8 mouse cellular contexts compared by ENCODE assay signal in the genomic region with DNA sequence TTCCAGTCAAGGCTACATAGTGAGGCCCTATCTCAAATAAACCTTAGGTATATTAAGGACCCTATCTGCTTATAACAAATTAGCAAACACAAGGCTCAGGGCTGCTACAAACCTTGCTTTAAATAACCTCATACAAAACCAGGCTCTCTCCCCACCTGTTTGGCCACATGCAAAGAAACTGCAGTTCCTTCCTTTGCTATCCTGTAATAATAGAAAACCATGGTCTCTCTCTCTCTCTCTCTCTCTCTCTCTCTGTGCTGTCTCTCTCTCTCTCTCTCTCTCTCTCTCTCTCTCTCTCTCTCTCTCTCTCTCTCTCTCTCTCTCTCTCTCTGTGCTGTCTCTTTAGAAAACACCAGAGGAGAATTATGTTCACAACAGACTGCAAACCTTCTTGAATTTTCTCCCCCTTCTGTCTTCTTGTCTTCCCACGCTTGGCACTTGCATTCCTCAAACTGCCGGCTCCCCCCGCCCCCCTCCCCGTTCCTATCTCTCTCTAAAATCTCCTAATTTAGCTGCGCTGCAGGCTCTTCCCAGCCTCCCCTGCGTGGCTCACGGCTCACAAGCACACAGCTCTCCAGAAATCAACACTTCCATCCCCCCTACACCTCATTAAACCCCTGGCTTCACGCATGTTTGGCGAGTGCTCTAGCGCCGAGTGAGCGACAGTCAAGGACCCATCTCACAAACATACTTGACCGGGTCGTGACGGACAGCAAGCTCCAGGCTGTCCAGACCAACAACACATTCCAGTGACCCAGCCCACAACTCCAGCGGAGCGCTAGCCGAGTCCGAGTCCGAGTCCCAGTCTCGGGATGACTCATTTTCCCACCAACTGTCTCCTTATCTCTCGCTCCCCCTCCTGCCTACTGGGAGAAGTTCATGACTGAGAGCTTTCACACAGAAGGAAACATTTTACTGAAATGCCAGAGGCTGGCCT. TPM values are rescaled to one million over a fixed set of nuclear protein-coding genes. Genes with fewer than 3 reads are reported as not detected.
DNase-seq lines count a peak whose midpoint lies in the region; ATAC-seq and TF ChIP-seq lines count a peak whose summit lies in the region.

No protein-coding gene starts in this region.

- TF ChIP-seq EP300 in ES-Bruce4 (IDR thresholded peaks at IDR 0.05; ENCODE audit: insufficient read depth, low read depth, low read length): no peak

- intact Hi-C loops in heart, postnatal 14 days (cut with DNase I): no loop called here

- peak overlapping the region; percentile 79 for H3K4me2 ChIP-seq in forebrain, embryonic 15.5 days (replicated peaks)
- peak overlapping the region; percentile 92 for H3K4me2 ChIP-seq in liver, embryonic 16.5 days (ENCODE audit: low read depth, low read length)
- H3K4me2 ChIP-seq in neural tube, embryonic 13.5 days: peak overlapping the region; percentile 74

- TF ChIP-seq CTCF in ES-Bruce4 (IDR thresholded peaks at IDR 0.05; ENCODE audit: low read depth, low read length): peak; percentile 13

- no peak for TF ChIP-seq POLR2A in ES-Bruce4 (IDR thresholded peaks at IDR 0.05; ENCODE audit: insufficient read depth, low read length)

- no peaks in the 10 kb centered on the region for H3K27me3 ChIP-seq in ES-Bruce4 (ENCODE audit: control insufficient read depth, insufficient read depth, low read length, poor library complexity, severe bottlenecking)
- H3K27me3 ChIP-seq in forebrain, embryonic 15.5 days: no peaks in the 10 kb centered on the region
- no peaks in the 10 kb centered on the region for H3K27me3 ChIP-seq in liver, embryonic 16.5 days (ENCODE audit: control insufficient read depth, insufficient read depth, low read depth, low read length)
- no peaks in the 10 kb centered on the region for H3K27me3 ChIP-seq in neural tube, embryonic 13.5 days

- peak; percentile 72 for ATAC-seq in forebrain, embryonic 15.5 days (replicated peaks)
- peak; percentile 80 for ATAC-seq in liver, embryonic 16.5 days (ENCODE audit: low read depth)
- ATAC-seq in neural tube, embryonic 13.5 days (ENCODE audit: low read depth): peak; percentile 59; the same call in 1 of the 2 replicates

- DNase-seq in cerebellum, adult 11-12 months: peak; percentile 78
- peak; percentile 68 to 72 for DNase-seq in heart, postnatal 14 days
- DNase-seq in layer of hippocampus, adult 11-12 months (ENCODE audit: low spot score): peak; percentile 75
- peak; percentile 74 for DNase-seq in testis, postnatal 10 days (ENCODE audit: low spot score)

- H3K4me1 ChIP-seq in ES-Bruce4 (ENCODE audit: control insufficient read depth, insufficient read depth, low read length): peaks cover 7% of the 10 kb centered on the region
- H3K4me1 ChIP-seq in forebrain, embryonic 15.5 days: peaks cover 34% of the 10 kb centered on the region
- H3K4me1 ChIP-seq in liver, embryonic 16.5 days (ENCODE audit: control insufficient read depth, low read depth, low read length): peaks cover 19% of the 10 kb centered on the region
- H3K4me1 ChIP-seq in neural tube, embryonic 13.5 days (replicated peaks): peaks cover 39% of the 10 kb centered on the region

- peak overlapping the region; percentile 47 for H3K4me3 ChIP-seq in ES-Bruce4 (ENCODE audit: low read depth, low read length)
- peak overlapping the region; percentile 43 for H3K4me3 ChIP-seq in forebrain, embryonic 15.5 days
- peak overlapping the region; percentile 58 for H3K4me3 ChIP-seq in liver, embryonic 16.5 days (ENCODE audit: low read depth, low read length)
- H3K4me3 ChIP-seq in neural tube, embryonic 13.5 days: peak overlapping the region; percentile 37

- H3K9ac ChIP-seq in ES-Bruce4 (ENCODE audit: low read depth, poor library complexity, severe bottlenecking): no peak overlapping the region
- peak overlapping the region; percentile 51; the same call in 1 of the 2 replicates for H3K9ac ChIP-seq in forebrain, embryonic 15.5 days (replicated peaks)
- H3K9ac ChIP-seq in liver, embryonic 16.5 days (ENCODE audit: low read depth, low read length): peak overlapping the region; percentile 66
- H3K9ac ChIP-seq in neural tube, embryonic 13.5 days: peak overlapping the region; percentile 67

- H3K9me3 ChIP-seq in ES-Bruce4 (replicated peaks; ENCODE audit: control insufficient read depth, insufficient read depth, low read length, poor library complexity, severe bottlenecking): no peaks in the 10 kb centered on the region
- no peaks in the 10 kb centered on the region for H3K9me3 ChIP-seq in forebrain, embryonic 15.5 days
- H3K9me3 ChIP-seq in liver, embryonic 16.5 days (replicated peaks; ENCODE audit: control insufficient read depth, low read length): no peaks in the 10 kb centered on the region
- H3K9me3 ChIP-seq in neural tube, embryonic 13.5 days: no peaks in the 10 kb centered on the region

- no peaks in the 10 kb centered on the region for H3K36me3 ChIP-seq in ES-Bruce4 (ENCODE audit: control insufficient read depth, insufficient read depth, low read length, poor library complexity, severe bottlenecking)
- H3K36me3 ChIP-seq in forebrain, embryonic 15.5 days: no peaks in the 10 kb centered on the region
- no peaks in the 10 kb centered on the region for H3K36me3 ChIP-seq in liver, embryonic 16.5 days (ENCODE audit: control insufficient read depth, insufficient read depth)
- no peaks in the 10 kb centered on the region for H3K36me3 ChIP-seq in neural tube, embryonic 13.5 days

- WGBS in forebrain, embryonic 15.5 days: 0% methylated on average over 22 of the region's 22 CpGs
- WGBS in liver, embryonic 16.5 days (ENCODE audit: insufficient replicate concordance): under 1% methylated on average over 22 of the region's 22 CpGs
- under 1% methylated on average over 22 of the region's 22 CpGs for WGBS in neural tube, embryonic 13.5 days

- no peak overlapping the region for H3K27ac ChIP-seq in ES-Bruce4 (ENCODE audit: insufficient read depth, low read length)
- H3K27ac ChIP-seq in forebrain, embryonic 15.5 days (replicated peaks): peak overlapping the region; percentile 89
- peak overlapping the region; percentile 32; the same call in 1 of the 2 replicates for H3K27ac ChIP-seq in liver, embryonic 16.5 days (ENCODE audit: low read length)
- H3K27ac ChIP-seq in neural tube, embryonic 13.5 days (replicated peaks): peak overlapping the region; percentile 69

RNA-seq across cellular contexts. Expression of gene Srsf9, which starts 7.7 kb away (rescaled TPM):
- 107 and 111 TPM in 2 replicates for polyA plus RNA-seq in ES-Bruce4 (2011; ENCODE audit: insufficient read depth, insufficient read length, low read depth, missing spikeins)
- 200 and 204 TPM in 2 replicates for polyA plus RNA-seq in forebrain, embryonic 15.5 days (2015; fragmentation: Nextera tagmentation; extraction: Ambion mirVana)
- total RNA-seq in heart, postnatal 14 days (2021): 10 to 100 TPM; 26.3 to 26.9 TPM
- 59.2 and 64.0 TPM in 2 replicates for polyA plus RNA-seq in liver, embryonic 16.5 days (2015; fragmentation: Nextera tagmentation; extraction: Ambion mirVana)
- polyA plus RNA-seq in neural tube, embryonic 13.5 days (2015; fragmentation: Nextera tagmentation; extraction: Ambion mirVana): 170 and 220 TPM in 2 replicates

RNA-seq across cellular contexts. Expression of gene Dynll1, which starts 18.5 kb away (rescaled TPM):
- polyA plus RNA-seq in ES-Bruce4 (2011; ENCODE audit: insufficient read depth, insufficient read length, low read depth, missing spikeins): 556 and 609 TPM in 2 replicates
- polyA plus RNA-seq in forebrain, embryonic 15.5 days (2015; fragmentation: Nextera tagmentation; extraction: Ambion mirVana): 1,446 and 1,524 TPM in 2 replicates
- total RNA-seq in heart, postnatal 14 days (2021): 100 to 1,000 TPM; 135 to 185 TPM
- 470 and 491 TPM in 2 replicates for polyA plus RNA-seq in liver, embryonic 16.5 days (2015; fragmentation: Nextera tagmentation; extraction: Ambion mirVana)
- polyA plus RNA-seq in neural tube, embryonic 13.5 days (2015; fragmentation: Nextera tagmentation; extraction: Ambion mirVana): 1,475 and 1,543 TPM in 2 replicates

RNA-seq across cellular contexts. Expression of gene Gatc, which starts 21.7 kb away (rescaled TPM):
- 12.9 and 17.3 TPM in 2 replicates for polyA plus RNA-seq in ES-Bruce4 (2011; ENCODE audit: insufficient read depth, insufficient read length, low read depth, missing spikeins)
- polyA plus RNA-seq in forebrain, embryonic 15.5 days (2015; fragmentation: Nextera tagmentation; extraction: Ambion mirVana): 33.6 and 36.6 TPM in 2 replicates
- 10 to 100 TPM; 16.0 to 17.0 TPM for total RNA-seq in heart, postnatal 14 days (2021)
- polyA plus RNA-seq in liver, embryonic 16.5 days (2015; fragmentation: Nextera tagmentation; extraction: Ambion mirVana): 10.1 and 13.4 TPM in 2 replicates
- 36.7 and 41.1 TPM in 2 replicates for polyA plus RNA-seq in neural tube, embryonic 13.5 days (2015; fragmentation: Nextera tagmentation; extraction: Ambion mirVana)

RNA-seq across cellular contexts. Expression of gene Triap1, which starts 21.8 kb away (rescaled TPM):
- polyA plus RNA-seq in ES-Bruce4 (2011; ENCODE audit: insufficient read depth, insufficient read length, low read depth, missing spikeins): 21.6 and 22.9 TPM in 2 replicates
- 60.5 and 64.3 TPM in 2 replicates for polyA plus RNA-seq in forebrain, embryonic 15.5 days (2015; fragmentation: Nextera tagmentation; extraction: Ambion mirVana)
- 10 to 100 TPM; 21.1 to 23.1 TPM for total RNA-seq in heart, postnatal 14 days (2021)
- polyA plus RNA-seq in liver, embryonic 16.5 days (2015; fragmentation: Nextera tagmentation; extraction: Ambion mirVana): 24.5 and 26.2 TPM in 2 replicates
- polyA plus RNA-seq in neural tube, embryonic 13.5 days (2015; fragmentation: Nextera tagmentation; extraction: Ambion mirVana): 49.7 and 54.8 TPM in 2 replicates

RNA-seq across cellular contexts. Expression of gene Cox6a1, which starts 29.5 kb away (rescaled TPM):
- 319 and 337 TPM in 2 replicates for polyA plus RNA-seq in ES-Bruce4 (2011; ENCODE audit: insufficient read depth, insufficient read length, low read depth, missing spikeins)
- 968 and 991 TPM in 2 replicates for polyA plus RNA-seq in forebrain, embryonic 15.5 days (2015; fragmentation: Nextera tagmentation; extraction: Ambion mirVana)
- 100 to 1,000 TPM; 367 to 372 TPM for total RNA-seq in heart, postnatal 14 days (2021)
- polyA plus RNA-seq in liver, embryonic 16.5 days (2015; fragmentation: Nextera tagmentation; extraction: Ambion mirVana): 674 and 679 TPM in 2 replicates
- polyA plus RNA-seq in neural tube, embryonic 13.5 days (2015; fragmentation: Nextera tagmentation; extraction: Ambion mirVana): 1,130 and 1,174 TPM in 2 replicates
